Mouse (Mus musculus) CH12.LX (cell line): ENCODE data around the gene Ccdc88c. TPM values are rescaled to one million over a fixed set of nuclear protein-coding genes. Genes with fewer than 3 reads are reported as not detected.
A peak's percentile ranks its signal among the peaks of the same experiment; 100 is the strongest.

Experiments
- DNase-seq: peaks from one replicate; pipeline ENCODE4 v3.0.0-alpha.2; 2013; ENCODE audit errors: extremely low read depth
- H3K27ac ChIP-seq: 2 replicates; pipeline ENCODE4 v1.5.1; 2012; ENCODE audit warnings: low read depth, mild to moderate bottlenecking, control low read depth, moderate library complexity; ENCODE audit not compliant: insufficient read depth
- H3K27me3 ChIP-seq: replicated peaks from 2 replicates; pipeline ENCODE3; 2012; ENCODE audit warnings: inconsistent platforms
- H3K36me3 ChIP-seq, 2 experiments: replicated peaks in 1 of 2; 2 replicates each; pipeline versions ENCODE3 to v1.6.1; 2012; ENCODE audit warnings: inconsistent platforms in 1 of 2, low read length in 1 of 2, mild to moderate bottlenecking in 1 of 2, mixed read lengths in 1 of 2, moderate library complexity in 1 of 2; ENCODE audit not compliant: control insufficient read depth in 1 of 2, insufficient read depth in 1 of 2
- H3K4me1 ChIP-seq, 2 experiments: 2 replicates each; pipeline ENCODE4 v1.6.1; 2012; ENCODE audit warnings: inconsistent platforms in 1 of 2, moderate library complexity in 1 of 2; ENCODE audit not compliant: insufficient read depth in 2 of 2, control insufficient read depth in 1 of 2
- H3K4me2 ChIP-seq: 2 replicates; pipeline ENCODE4 v1.6.1; 2012; ENCODE audit warnings: low read depth, mild to moderate bottlenecking, control low read depth; ENCODE audit not compliant: poor library complexity, insufficient read depth, severe bottlenecking
- H3K4me3 ChIP-seq, 3 experiments: fragments of 150-350 bp in 1 of 3; sonication (generic) in 1 of 3; replicated peaks in 1 of 3; 2 replicates each; pipeline versions ENCODE3 to v1.5.1; 2011 to 2012; ENCODE audit warnings: low read depth in 2 of 3, low read length in 2 of 3, mild to moderate bottlenecking in 2 of 3, moderate library complexity in 2 of 3, control low read depth in 1 of 3, improper control_type of control experiment in 1 of 3, inconsistent platforms in 1 of 3, mixed read lengths in 1 of 3; ENCODE audit not compliant: poor library complexity in 1 of 3
- H3K79me2 ChIP-seq: replicated peaks from 2 replicates; pipeline ENCODE4 v1.6.1; 2012; ENCODE audit warnings: mild to moderate bottlenecking, moderate library complexity; ENCODE audit not compliant: control insufficient read depth, poor library complexity, insufficient read depth, severe bottlenecking; ENCODE audit errors: extremely low read depth
- H3K9ac ChIP-seq: 2 replicates; pipeline ENCODE4 v1.6.1; 2012; ENCODE audit warnings: low read depth, mild to moderate bottlenecking, control low read depth, moderate library complexity; ENCODE audit not compliant: insufficient read depth
- H3K9me3 ChIP-seq: replicated peaks from 2 replicates; pipeline ENCODE3; 2012; ENCODE audit warnings: low read length, inconsistent platforms, mixed read lengths
- BHLHE40 ChIP-seq: IDR thresholded peaks from 2 replicates; pipeline ENCODE4 v1.6.1; 2011; ENCODE audit warnings: mild to moderate bottlenecking, low read depth, low read length, improper control_type of control experiment
- CHD2 ChIP-seq: IDR thresholded peaks from 2 replicates; pipeline ENCODE4 v1.6.1; 2011; ENCODE audit warnings: low read length, improper control_type of control experiment
- CTCF ChIP-seq, 2 experiments: IDR thresholded peaks in 1 of 2; conservative IDR thresholded peaks in 1 of 2; 2 replicates each; pipeline ENCODE4 v1.5.1; 2011 to 2012; ENCODE audit warnings: low read depth in 2 of 2, low read length in 2 of 2, improper control_type of control experiment in 1 of 2, inconsistent platforms in 1 of 2, mild to moderate bottlenecking in 1 of 2, moderate library complexity in 1 of 2
- E2F4 ChIP-seq: IDR thresholded peaks from 2 replicates; pipeline ENCODE4 v1.6.1; 2011; ENCODE audit warnings: low read depth, low read length, improper control_type of control experiment; ENCODE audit not compliant: insufficient replicate concordance
- ELF1 ChIP-seq: IDR thresholded peaks from 2 replicates; pipeline ENCODE4 v1.6.1; 2014; ENCODE audit warnings: low read depth, mild to moderate bottlenecking, inconsistent platforms, low read length, improper control_type of control experiment
- EP300 ChIP-seq: IDR thresholded peaks from 2 replicates; pipeline ENCODE4 v1.6.1; 2011; ENCODE audit warnings: low read length, improper control_type of control experiment
- ETS1 ChIP-seq: conservative IDR thresholded peaks from 2 replicates; pipeline ENCODE4 v1.6.1; 2012; ENCODE audit warnings: low read depth, mild to moderate bottlenecking, inconsistent platforms, low read length, improper control_type of control experiment, moderate library complexity
- HCFC1 ChIP-seq: IDR thresholded peaks from 2 replicates; pipeline ENCODE4 v1.6.1; 2012; ENCODE audit warnings: low read depth, mild to moderate bottlenecking, inconsistent platforms, low read length, improper control_type of control experiment
- IRF4 ChIP-seq: IDR thresholded peaks from 2 replicates; pipeline ENCODE4 v1.6.1; 2014; ENCODE audit warnings: low read depth, mild to moderate bottlenecking, inconsistent platforms, low read length, improper control_type of control experiment
- JUN ChIP-seq: IDR thresholded peaks from 2 replicates; pipeline ENCODE4 v1.6.1; 2011; ENCODE audit warnings: low read depth, mild to moderate bottlenecking, low read length, improper control_type of control experiment, moderate library complexity; ENCODE audit not compliant: insufficient read depth
- JUND ChIP-seq: conservative IDR thresholded peaks from 2 replicates; pipeline ENCODE4 v1.6.1; 2011; ENCODE audit warnings: low read depth, low read length, improper control_type of control experiment
- KAT2A ChIP-seq: IDR thresholded peaks from 2 replicates; pipeline ENCODE4 v1.6.1; 2012; ENCODE audit warnings: low read length, improper control_type of control experiment, inconsistent platforms; ENCODE audit not compliant: insufficient replicate concordance
- MAFK ChIP-seq: IDR thresholded peaks from 2 replicates; pipeline ENCODE4 v1.6.1; 2011; ENCODE audit warnings: low read length, improper control_type of control experiment; ENCODE audit not compliant: insufficient replicate concordance
- MEF2A ChIP-seq: IDR thresholded peaks from 2 replicates; pipeline ENCODE4 v1.6.1; 2014; ENCODE audit warnings: low read depth, mild to moderate bottlenecking, inconsistent platforms, low read length, improper control_type of control experiment, borderline replicate concordance
- MXI1 ChIP-seq: IDR thresholded peaks from 2 replicates; pipeline ENCODE4 v1.6.1; 2011; ENCODE audit warnings: mild to moderate bottlenecking, low read depth, low read length, improper control_type of control experiment
- MYC ChIP-seq: IDR thresholded peaks from 2 replicates; pipeline ENCODE4 v1.6.1; 2011; ENCODE audit warnings: low read depth, mild to moderate bottlenecking, improper control_type of control experiment, low read length
- PAX5 ChIP-seq: IDR thresholded peaks from 2 replicates; pipeline ENCODE4 v1.6.1; 2012; ENCODE audit warnings: low read length, inconsistent platforms, mixed read lengths
- POLR2AphosphoS2 ChIP-seq: IDR thresholded peaks from 2 replicates; pipeline ENCODE4 v1.6.1; 2011; ENCODE audit warnings: low read depth, low read length, improper control_type of control experiment
- RCOR1 ChIP-seq: conservative IDR thresholded peaks from 2 replicates; pipeline ENCODE4 v1.6.1; 2012; ENCODE audit warnings: low read depth, mild to moderate bottlenecking, inconsistent platforms, low read length, improper control_type of control experiment
- SIN3A ChIP-seq: IDR thresholded peaks from 2 replicates; pipeline ENCODE4 v1.6.1; 2012; ENCODE audit warnings: low read length, improper control_type of control experiment, inconsistent platforms
- TBP ChIP-seq: conservative IDR thresholded peaks from 2 replicates; pipeline ENCODE4 v1.6.1; 2011; ENCODE audit warnings: low read depth, low read length, improper control_type of control experiment
- TCF12 ChIP-seq: IDR thresholded peaks from 2 replicates; pipeline ENCODE4 v1.6.1; 2014; ENCODE audit warnings: low read depth, mild to moderate bottlenecking, inconsistent platforms, low read length, improper control_type of control experiment
- UBTF ChIP-seq: IDR thresholded peaks from 2 replicates; pipeline ENCODE4 v1.6.1; 2012; ENCODE audit warnings: low read depth, mild to moderate bottlenecking, inconsistent platforms, low read length, improper control_type of control experiment, moderate library complexity
- ZC3H11A ChIP-seq: IDR thresholded peaks from 2 replicates; pipeline ENCODE4 v1.6.1; 2012; ENCODE audit warnings: low read depth, mild to moderate bottlenecking, inconsistent platforms, low read length, improper control_type of control experiment
- ZKSCAN1 ChIP-seq: IDR thresholded peaks from 2 replicates; pipeline ENCODE4 v1.6.1; 2012; ENCODE audit warnings: low read depth, inconsistent platforms, low read length, improper control_type of control experiment, borderline replicate concordance
- dilution Hi-C: fragments of 300-500 bp; cut with MboI; formaldehyde crosslinking; loops from 2 replicates; pipeline ENCODE4 v1.14.3; 2020; ENCODE audit warnings: low sequenced_read_pairs; ENCODE audit not compliant: extremely low pct_unique_long_range_greater_than_20kb, extremely low pct_ligation_motif_present
- in situ Hi-C: fragments of 300-500 bp; cut with MboI; formaldehyde crosslinking; loops from 3 replicates; pipeline ENCODE4 v1.14.3; 2019; ENCODE audit warnings: low sequenced_read_pairs, low pct_ligation_motif_present, low pct_unique_long_range_greater_than_20kb, mixed read lengths
- polyA plus RNA-seq: library from polyadenylated mRNA; unstranded; fragments of >175 nt; gene quantifications from 2 replicates; pipeline ENCODE4 v1.2.1, GENCODE M21; 2012; ENCODE audit warnings: low read depth; ENCODE audit not compliant: insufficient read length
- total RNA-seq, 2 experiments: library from RNA; depleted of rRNA; stranded (reverse); fragments of 300-350 nt in 1 of 2; fragments of >200 nt in 1 of 2; gene quantifications; 2 replicates each; pipeline ENCODE4 v1.2.3; 2012 to 2014

The Ccdc88c gene
- total and polyA plus RNA-seq, 3 experiments = 20.3 to 32.7 (median 24.9) TPM

DNA sequence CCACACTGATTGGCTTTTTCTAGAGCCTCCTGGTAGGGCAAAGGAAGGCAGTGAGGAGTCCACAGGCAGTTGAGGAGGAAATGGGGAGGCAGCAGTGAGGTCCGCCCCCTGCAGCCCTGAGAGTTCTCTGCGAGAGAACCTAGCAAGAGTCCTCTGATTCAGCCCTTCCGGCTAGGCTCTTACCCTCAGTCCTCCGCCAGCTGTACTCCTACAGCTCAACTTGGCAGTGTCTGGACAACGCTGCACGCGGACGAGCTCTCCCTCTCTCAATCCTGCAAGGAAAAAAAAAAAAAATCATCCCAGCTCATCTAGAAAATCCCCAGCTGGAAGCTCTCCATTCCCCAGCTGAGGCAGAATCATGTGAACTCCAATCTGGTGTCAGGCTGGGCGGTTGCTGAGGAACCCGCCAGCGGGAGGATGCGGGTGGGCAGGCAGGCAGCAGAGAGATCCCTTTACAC lies 141.0 kb downstream of the Ccdc88c start (continued):
- TF ChIP-seq JUND = no peak

DNA sequence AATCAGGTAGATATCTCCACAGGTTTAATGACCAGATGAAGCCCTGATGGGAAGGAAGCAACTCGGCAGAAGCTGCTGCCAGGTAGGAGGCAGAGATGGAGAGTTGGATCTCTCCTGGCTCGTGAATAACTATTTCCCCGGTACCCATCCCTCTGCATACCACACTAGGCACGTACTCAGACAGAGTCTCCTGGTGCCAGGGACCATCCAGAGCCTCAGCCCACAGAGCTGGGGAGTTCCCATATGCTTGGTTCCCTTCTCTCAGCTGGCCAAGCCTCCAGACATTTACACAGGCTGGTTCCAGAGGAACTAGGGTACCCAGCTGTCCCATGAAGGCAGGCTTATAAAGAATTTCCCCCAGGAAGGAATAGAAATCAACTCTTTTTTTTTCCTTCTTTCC lies 142.0 kb downstream of the Ccdc88c start:
- no peak overlapping the region for H3K4me2 ChIP-seq
- H3K4me3 ChIP-seq = peak overlapping the region in 1 of 3 experiments; percentile 6
- H3K27ac ChIP-seq = no peak overlapping the region
- in situ Hi-C loops (loop anchor here (5.0 kb wide), 1 partner anchor 35 kb away; no protein-coding TSS in a partner anchor), dilution Hi-C loops (no loop called here)
- peaks cover 28 to 59% of the 10 kb centered on the region in 2 experiments for H3K4me1 ChIP-seq
- H3K36me3 ChIP-seq = no peaks in the 10 kb centered on the region
- TF ChIP-seq KAT2A (no peak), TCF12 (no peak), JUND (no peak), PAX5 (no peak), ZC3H11A (no peak), RCOR1 (no peak), CTCF (conservative IDR thresholded peaks at IDR 0.05 in 1 of 2, IDR thresholded peaks at IDR 0.05 in 1 of 2; ENCODE audit: low read depth in 2 of 2, low read length in 2 of 2) (no peak), SIN3A (no peak), UBTF (no peak), MYC (no peak), ZKSCAN1 (no peak), ETS1 (no peak), IRF4 (no peak), MXI1 (no peak), TBP (no peak), E2F4 (no peak)
- no peaks in the 10 kb centered on the region for H3K9me3 ChIP-seq
- no peak overlapping the region for H3K9ac ChIP-seq
- no peaks in the 10 kb centered on the region for H3K27me3 ChIP-seq
- DNase-seq = no peak
- no peaks in the 10 kb centered on the region for H3K79me2 ChIP-seq

DNA sequence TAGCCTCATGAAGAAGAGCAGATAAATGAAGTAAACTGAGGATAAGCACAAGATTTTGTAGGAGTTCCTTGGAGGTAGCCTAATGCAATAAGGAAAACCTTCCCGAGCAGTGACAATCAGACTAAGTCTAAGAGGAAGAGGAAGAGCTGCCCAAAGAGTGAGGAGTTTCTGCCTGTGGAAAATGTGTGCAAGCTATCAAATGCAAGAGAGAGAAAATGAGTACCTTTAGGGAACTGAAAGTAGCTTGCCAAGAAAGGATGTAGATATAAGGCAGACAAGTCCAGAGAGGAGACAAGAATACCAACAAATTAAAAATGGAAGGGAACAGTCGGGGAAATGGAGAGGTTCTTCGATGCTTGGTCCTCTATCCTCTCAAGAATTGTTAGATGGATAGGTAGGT lies 143.3 kb downstream of the Ccdc88c start:
- Histone ChIP-seq H3K4me2 (no peak overlapping the region), H3K9me3 (no peaks in the 10 kb centered on the region), H3K79me2 (no peaks in the 10 kb centered on the region), H3K27ac (no peak overlapping the region), H3K36me3 (no peaks in the 10 kb centered on the region), H3K27me3 (no peaks in the 10 kb centered on the region), H3K4me3 (no peak overlapping the region), H3K9ac (no peak overlapping the region), H3K4me1 (peaks cover 35 to 71% of the 10 kb centered on the region in 2 experiments)
- TF ChIP-seq RCOR1 (peak; percentile 76; the same call in 1 of the 2 replicates), JUN (peak; percentile 77), ZKSCAN1 (no peak), BHLHE40 (peak; percentile 48; the same call in 1 of the 2 replicates), TCF12 (no peak), POLR2AphosphoS2 (no peak), EP300 (peak; percentile 97), HCFC1 (0 out of 2 replicates have a peak, but pooled peaks have one; percentile 18), JUND (peak; percentile 73), ELF1 (peak; percentile 33; the same call in 1 of the 2 replicates), MEF2A (peak; percentile 51; the same call in 1 of the 2 replicates), ETS1 (peak; percentile 67), TBP (no peak), MAFK (no peak), CHD2 (peak; percentile 60), IRF4 (peak; percentile 95), SIN3A (peak; percentile 27; the same call in 1 of the 2 replicates)
- DNase-seq = peak; percentile 50
- dilution Hi-C loops (no loop called here), in situ Hi-C loops (loop anchor here (5.0 kb wide), 1 partner anchor 33 kb away; no protein-coding TSS in a partner anchor)
